Mouse (Mus musculus): ENCODE data around the gene Fam162b. TPM values are rescaled to one million over a fixed set of nuclear protein-coding genes. Genes with fewer than 3 reads are reported as not detected.

Gene Fam162b
- polyA plus RNA-seq, 1 experiment from 2014 or later: 4.7 TPM

GRCm38 (mm10) chr10:51553348-51554123 is 36.8 kb downstream of the Fam162b start:
- Histone ChIP-seq H3K27me3 (replicated peaks; ENCODE audit: control insufficient read depth, insufficient read depth, low read length) (no peaks in the 10 kb centered on the region), H3K4me3 (ENCODE audit: low read depth, low read length) (peak overlapping the region; percentile 28), H3K27ac (ENCODE audit: low read depth, low read length) (no peak overlapping the region), H3K9me3 (replicated peaks; ENCODE audit: control insufficient read depth, low read length) (no peaks in the 10 kb centered on the region), H3K9ac (ENCODE audit: low read length) (peak overlapping the region; percentile 51), H3K4me2 (ENCODE audit: low read length) (peak overlapping the region; percentile 61), H3K36me3 (ENCODE audit: control insufficient read depth, insufficient read depth, low read length) (no peaks in the 10 kb centered on the region), H3K4me1 (ENCODE audit: control insufficient read depth, insufficient read depth, low read length) (0 out of 2 replicates have a peak, but pooled peaks cover 2% of the 10 kb centered on the region)
- WGBS: under 1% methylated on average over 16 of the region's 16 CpGs
- DNase-seq (ENCODE audit: low spot score): peak; percentile 94
- peak; percentile 95 for ATAC-seq

Other genes starting within 250 kb of the Fam162b start
- gene Gm49339, start 109.9 kb downstream of the Fam162b start, polyA plus RNA-seq (2014; fragmentation: Nextera tagmentation; extraction: Ambion mirVana): 0.14 TPM in 1 of 2 replicates, not detected in the other
- 0.17 and 0.31 TPM in 2 replicates for gene Lilr4b, start 109.9 kb downstream of the Fam162b start, polyA plus RNA-seq (2014; fragmentation: Nextera tagmentation; extraction: Ambion mirVana)
- gene Lilrb4a, start 99.6 kb downstream of the Fam162b start, polyA plus RNA-seq (2014; fragmentation: Nextera tagmentation; extraction: Ambion mirVana): 0.37 and 0.61 TPM in 2 replicates
- 0.12 TPM in 1 of 2 replicates, not detected in the other for gene Gprc6a, start 40.9 kb upstream of the Fam162b start, polyA plus RNA-seq (2014; fragmentation: Nextera tagmentation; extraction: Ambion mirVana)
- not detected in 2 replicates for gene Rfx6, start 87.2 kb upstream of the Fam162b start, polyA plus RNA-seq (2014; fragmentation: Nextera tagmentation; extraction: Ambion mirVana)